Mouse (Mus musculus) intestine, embryonic 16.5 days (tissue): ENCODE results near the gene Lrriq1. TPM values are rescaled to one million over a fixed set of nuclear protein-coding genes. Genes with fewer than 3 reads are reported as not detected.

Experiments
- ATAC-seq: fragments of 200-750 bp; cut with Nextera tagmentation; 2 replicates; pipeline ENCODE4 v1.8.0; 2017; ENCODE audit warnings: moderate TSS enrichment, moderate library complexity
- H3K27ac ChIP-seq: fragments of 300-500 bp; sonication (generic); 2 replicates; pipeline ENCODE4 v1.5.1; 2014; ENCODE audit warnings: mild to moderate bottlenecking, low read length
- H3K27me3 ChIP-seq: fragments of 300-500 bp; sonication (generic); replicated peaks from 2 replicates; pipeline ENCODE4 v1.6.1; 2014; ENCODE audit warnings: low read length, control low read depth, mixed read lengths; ENCODE audit not compliant: control insufficient read depth, insufficient read depth
- H3K36me3 ChIP-seq: fragments of 300-500 bp; sonication (generic); 2 replicates; pipeline ENCODE4 v1.6.1; 2014; ENCODE audit warnings: low read length, control low read depth; ENCODE audit not compliant: control insufficient read depth, insufficient read depth
- H3K4me1 ChIP-seq: fragments of 300-500 bp; sonication (generic); 2 replicates; pipeline ENCODE4 v1.6.1; 2014; ENCODE audit warnings: low read length, control low read depth, mixed read lengths; ENCODE audit not compliant: control insufficient read depth, insufficient read depth
- H3K4me2 ChIP-seq: fragments of 300-500 bp; sonication (generic); 2 replicates; pipeline ENCODE4 v1.6.1; 2014; ENCODE audit warnings: low read depth, low read length, control low read depth
- H3K4me3 ChIP-seq: fragments of 300-500 bp; sonication (generic); 2 replicates; pipeline ENCODE4 v1.5.1; 2014; ENCODE audit warnings: mild to moderate bottlenecking, low read length
- H3K9ac ChIP-seq: fragments of 300-500 bp; sonication (generic); 2 replicates; pipeline ENCODE4 v1.6.1; 2014; ENCODE audit warnings: low read depth, low read length
- H3K9me3 ChIP-seq: fragments of 300-500 bp; sonication (generic); 2 replicates; pipeline ENCODE4 v1.6.1; 2016; ENCODE audit warnings: low read length, control low read depth; ENCODE audit not compliant: control insufficient read depth
- WGBS: fragments of 180-500 bp; shearing (Covaris S2); extraction: QIAGEN DNeasy Blood & Tissue Kit; methylation state at CpG from one replicate; pipeline ENCODE4 v1.1.7; 2014; 5-methylcytosine and 5-hydroxymethylcytosine counted together
- polyA plus RNA-seq: library from polyadenylated mRNA; unstranded; fragments of >200 nt; fragmentation: Nextera tagmentation; extraction: Ambion mirVana; gene quantifications from 2 replicates; pipeline ENCODE4 v1.2.1, GENCODE M21; 2015

Gene Lrriq1
- polyA plus RNA-seq, 1 experiment from 2014 or later = 0.61 TPM

DNA sequence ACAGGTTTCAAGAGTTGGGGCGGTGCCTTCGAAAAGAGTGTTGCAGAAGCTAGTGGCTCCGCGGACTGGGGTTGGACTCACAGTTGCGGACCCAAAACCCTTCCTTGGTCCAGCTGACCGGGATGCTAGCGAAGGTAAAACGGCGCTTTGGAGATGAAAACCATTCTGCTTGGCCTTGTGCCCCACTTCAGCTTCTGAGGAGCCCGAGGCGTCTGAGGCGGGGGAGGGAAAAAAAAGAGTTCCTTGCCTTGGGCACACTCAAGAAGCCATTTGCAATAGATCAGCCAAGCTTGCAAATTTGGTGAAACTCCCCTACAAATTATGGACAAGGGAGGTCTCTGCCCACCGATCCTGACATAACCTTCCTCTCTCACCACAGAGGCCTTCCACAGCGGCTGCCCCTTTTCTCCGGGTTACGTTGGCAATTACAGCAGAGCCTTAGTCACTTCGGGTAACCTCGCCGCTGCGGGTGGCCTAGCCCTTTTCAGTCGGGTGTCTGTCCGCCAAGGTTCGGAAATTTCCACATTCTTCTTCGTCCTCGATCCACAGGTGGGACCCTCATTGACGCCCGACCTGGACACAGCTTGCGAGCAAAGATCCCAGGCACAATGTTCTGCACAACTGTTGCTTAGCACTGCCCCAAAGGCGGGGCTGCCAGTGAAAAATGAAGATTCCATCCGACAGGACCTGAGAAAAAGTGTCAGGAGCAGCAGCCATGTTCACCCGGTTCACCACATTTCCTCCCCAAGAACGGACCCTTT is 206.2 kb downstream of the Lrriq1 start, which contains the start of gene Alx1:
Gene Alx1, minus strand, starts transcription at position 486 of the 761 bp plus-strand sequence.
- Histone ChIP-seq H3K4me3 (no peak within 1 kb of the TSS), H3K27me3 (peaks cover 62% of the 10 kb centered on the region), H3K4me2 (no peak within 1 kb of the TSS), H3K4me1 (peaks cover 9% of the 10 kb centered on the region; the same call in 1 of the 2 replicates), H3K27ac (no peak within 1 kb of the TSS), H3K9ac (no peak within 1 kb of the TSS), H3K36me3 (no peaks in the 10 kb centered on the region), H3K9me3 (no peaks in the 10 kb centered on the region)
- 3% methylated on average over 32 of the region's 32 CpGs for WGBS
- ATAC-seq = no peak

DNA sequence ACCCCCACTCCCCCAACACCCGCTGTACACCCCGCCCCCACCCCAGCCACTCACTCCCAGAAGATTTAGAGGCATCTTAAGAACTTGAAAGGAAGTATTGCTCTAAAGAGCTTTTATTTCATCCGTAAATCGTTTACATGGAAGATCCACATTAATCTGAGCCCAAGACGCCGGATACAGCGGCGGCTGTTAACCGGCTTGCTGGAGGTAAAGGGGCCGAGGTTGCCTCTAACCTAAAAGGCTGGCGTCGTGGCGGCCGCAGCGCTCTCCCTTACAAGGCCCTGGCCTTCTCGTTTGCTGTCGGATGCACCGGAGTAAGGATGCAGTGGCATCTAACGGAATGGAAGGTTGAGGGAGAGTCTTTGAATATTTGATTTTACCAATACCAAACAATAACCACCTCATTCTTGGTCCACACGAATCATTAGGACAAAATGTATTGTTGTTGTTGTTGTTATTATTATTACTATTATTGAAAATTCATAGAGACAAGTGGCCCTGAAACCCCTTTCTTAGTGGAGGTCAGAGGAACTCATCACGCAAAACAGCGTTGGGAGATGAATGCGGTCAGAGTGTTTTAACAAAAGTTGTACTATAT is 206.9 kb downstream of the Lrriq1 start:
- Histone ChIP-seq H3K36me3 (no peaks in the 10 kb centered on the region), H3K27me3 (peaks cover 58% of the 10 kb centered on the region), H3K27ac (no peak overlapping the region), H3K4me2 (no peak overlapping the region), H3K4me1 (peaks cover 9% of the 10 kb centered on the region; the same call in 1 of the 2 replicates), H3K4me3 (no peak overlapping the region), H3K9me3 (no peaks in the 10 kb centered on the region), H3K9ac (no peak overlapping the region)
- no peak for ATAC-seq
- whole genome bisulfite sequencing = 2% methylated on average over 23 of the region's 23 CpGs

DNA sequence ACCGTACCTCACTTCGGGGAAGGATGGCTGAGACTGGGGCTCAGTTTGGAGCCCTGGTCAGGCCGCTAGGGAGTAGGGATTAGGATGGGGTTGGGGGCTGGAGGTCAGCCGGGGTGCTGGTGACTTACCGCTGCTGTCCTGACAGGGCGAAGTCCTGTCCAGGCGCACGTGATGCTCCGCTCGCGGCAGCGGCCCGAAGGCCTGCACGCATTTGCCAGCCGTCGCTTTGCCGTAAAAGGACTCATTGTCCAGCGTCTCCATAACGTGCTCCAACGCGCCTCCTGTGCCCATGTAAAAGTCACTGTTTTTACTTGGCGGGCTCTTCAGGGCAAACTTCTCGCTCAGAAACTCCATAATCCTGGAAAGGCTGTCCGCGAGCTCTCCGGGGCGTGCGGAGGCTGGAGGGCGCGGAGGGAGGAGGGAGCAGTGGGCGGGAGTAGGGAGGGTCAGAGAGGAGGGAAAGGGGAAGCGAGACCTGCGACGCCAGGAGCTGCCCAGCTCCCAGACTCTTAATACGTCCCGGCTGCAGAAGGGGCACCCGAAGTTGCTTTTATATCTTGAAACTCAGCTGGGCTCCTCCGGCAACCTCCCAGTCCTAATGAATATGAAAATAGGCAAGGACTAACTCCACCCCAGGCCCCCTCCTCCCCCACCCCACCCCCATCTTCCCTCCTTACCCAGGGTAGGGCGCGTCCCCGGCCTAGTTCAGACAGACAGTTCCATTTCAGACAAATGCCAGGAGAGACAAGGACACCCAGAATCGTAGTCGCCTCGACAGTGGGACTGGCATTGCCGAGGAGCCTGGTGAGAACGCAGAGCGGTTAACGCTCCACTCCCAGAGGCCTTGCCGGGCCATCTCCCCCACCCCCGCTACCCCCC is 207.6 kb downstream of the Lrriq1 start:
- Histone ChIP-seq H3K27me3 (peaks cover 57% of the 10 kb centered on the region), H3K4me1 (peaks cover 9% of the 10 kb centered on the region; the same call in 1 of the 2 replicates), H3K27ac (no peak overlapping the region), H3K4me3 (peak overlapping the region; percentile 30), H3K36me3 (no peaks in the 10 kb centered on the region), H3K4me2 (peak overlapping the region; percentile 44), H3K9me3 (no peaks in the 10 kb centered on the region), H3K9ac (no peak overlapping the region)
- ATAC-seq = peak; percentile 85
- WGBS = under 1% methylated on average over 49 of the region's 50 CpGs

DNA sequence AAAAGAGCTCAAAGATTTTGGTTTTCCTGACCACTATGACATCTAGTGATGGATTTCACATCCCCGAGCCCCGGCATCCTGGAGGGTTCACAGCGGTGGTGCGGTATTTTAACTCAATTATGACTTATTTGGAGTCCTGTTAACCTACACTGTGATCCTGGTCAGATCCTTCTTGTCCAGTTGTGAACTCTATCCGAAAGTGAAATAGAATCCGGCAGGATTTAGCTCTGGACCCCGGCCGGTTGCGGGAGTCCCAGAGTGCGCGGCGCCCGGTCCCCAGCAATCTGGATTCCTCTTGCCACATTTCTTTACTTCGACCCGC is 208.2 kb downstream of the Lrriq1 start:
- WGBS = 1% methylated on average over 15 of the region's 15 CpGs
- Histone ChIP-seq H3K4me1 (peaks cover 9% of the 10 kb centered on the region; the same call in 1 of the 2 replicates), H3K4me2 (peak overlapping the region; percentile 44), H3K9ac (no peak overlapping the region), H3K4me3 (peak overlapping the region; percentile 30), H3K9me3 (no peaks in the 10 kb centered on the region), H3K27ac (no peak overlapping the region), H3K27me3 (peaks cover 52% of the 10 kb centered on the region), H3K36me3 (no peaks in the 10 kb centered on the region)
- no peak; the same call in 1 of the 2 replicates for ATAC-seq

DNA sequence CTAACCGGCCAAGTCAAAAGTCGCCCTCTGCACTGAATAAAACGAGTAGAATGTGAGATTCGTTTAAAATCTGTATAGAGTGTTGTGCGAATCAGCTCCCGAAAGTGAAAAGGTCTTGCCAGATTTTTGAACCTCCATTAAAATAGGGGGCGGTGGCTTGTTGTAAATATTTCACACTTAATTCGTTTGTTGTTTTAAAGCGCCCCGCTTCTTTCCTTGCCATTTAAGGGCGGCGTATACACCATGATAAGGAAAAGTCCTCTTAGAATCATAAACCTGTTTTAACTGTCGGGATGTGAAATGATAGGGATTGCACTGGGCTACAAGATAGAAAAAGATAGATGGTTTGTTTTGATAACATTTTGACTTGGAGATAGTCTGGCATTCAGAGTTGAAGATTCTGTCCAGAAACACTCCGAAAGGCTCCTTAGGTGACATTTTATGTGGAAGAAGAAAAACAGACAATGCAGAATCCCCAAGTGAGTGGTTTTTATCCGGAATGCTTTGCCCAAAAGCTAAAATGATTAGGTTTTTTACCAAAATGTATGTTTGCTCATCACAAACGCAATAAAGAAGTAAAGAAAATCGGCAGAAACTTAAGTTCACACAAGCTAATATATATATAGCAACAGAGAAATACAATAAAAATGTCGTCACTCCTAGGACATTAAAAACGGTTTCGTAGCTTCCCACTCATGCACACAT is 208.7 kb downstream of the Lrriq1 start:
- no peak for ATAC-seq
- Histone ChIP-seq H3K4me2 (no peak overlapping the region), H3K4me3 (no peak overlapping the region), H3K27me3 (peaks cover 50% of the 10 kb centered on the region), H3K9ac (no peak overlapping the region), H3K9me3 (no peaks in the 10 kb centered on the region), H3K27ac (no peak overlapping the region), H3K36me3 (no peaks in the 10 kb centered on the region), H3K4me1 (peaks cover 9% of the 10 kb centered on the region; the same call in 1 of the 2 replicates)
- 2% methylated on average over 20 of the region's 20 CpGs for WGBS

DNA sequence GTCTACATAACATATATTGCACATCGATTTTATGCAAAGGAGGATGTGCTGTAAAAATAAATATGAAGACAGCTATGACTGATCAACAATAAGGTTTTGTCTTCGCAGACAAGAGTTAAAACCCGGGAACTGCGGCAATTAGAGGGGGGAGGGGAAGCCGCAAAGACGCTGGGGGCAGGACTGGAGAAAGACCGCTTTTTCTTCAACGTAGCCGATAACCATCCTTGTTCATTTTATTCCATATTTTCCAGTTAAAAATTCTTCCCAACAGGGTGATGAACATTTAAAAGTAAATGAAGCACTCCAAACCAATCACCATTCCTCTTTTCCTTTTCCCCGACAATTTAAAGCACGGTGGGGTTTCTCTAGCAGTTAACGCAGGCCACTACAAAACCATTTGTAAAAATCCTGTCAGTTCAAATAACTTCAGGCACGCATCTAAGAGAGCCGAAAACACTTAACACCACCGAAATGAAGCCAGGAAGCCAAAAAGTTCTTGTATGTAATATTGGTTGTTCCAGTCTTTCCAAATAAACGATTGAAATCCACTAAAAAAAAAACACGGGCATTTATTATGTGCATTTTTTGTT is 209.4 kb downstream of the Lrriq1 start:
- H3K9me3 ChIP-seq = no peaks in the 10 kb centered on the region
- H3K4me2 ChIP-seq = no peak overlapping the region
- no peak for ATAC-seq
- peaks cover 9% of the 10 kb centered on the region; the same call in 1 of the 2 replicates for H3K4me1 ChIP-seq
- H3K9ac ChIP-seq = no peak overlapping the region
- H3K4me3 ChIP-seq = no peak overlapping the region
- H3K36me3 ChIP-seq = no peaks in the 10 kb centered on the region
- under 1% methylated on average over 17 of the region's 17 CpGs for WGBS
- no peak overlapping the region for H3K27ac ChIP-seq
- H3K27me3 ChIP-seq = peaks cover 46% of the 10 kb centered on the region

DNA sequence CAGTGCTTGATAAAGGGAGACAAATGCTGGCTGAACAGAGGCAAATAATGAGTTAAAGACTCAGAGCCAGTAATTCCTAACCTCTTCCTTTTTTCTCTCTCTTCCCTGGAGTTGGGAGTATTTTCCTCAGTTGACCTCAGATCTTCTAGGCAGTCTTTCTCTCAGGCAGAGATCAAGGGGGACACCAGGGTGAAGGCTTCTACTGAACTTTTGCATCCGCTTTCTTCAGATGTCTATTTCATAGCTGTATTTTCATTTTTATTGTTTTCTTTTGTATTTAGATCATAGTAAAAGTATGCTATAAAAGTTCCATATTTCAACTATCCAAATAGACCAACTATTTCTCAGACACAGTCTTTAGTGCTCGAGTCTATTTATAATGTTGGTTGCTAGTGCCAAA is 233.6 kb downstream of the Lrriq1 start:
- Histone ChIP-seq H3K27ac (no peak overlapping the region), H3K4me2 (no peak overlapping the region), H3K27me3 (no peaks in the 10 kb centered on the region), H3K36me3 (no peaks in the 10 kb centered on the region), H3K9me3 (no peaks in the 10 kb centered on the region), H3K4me3 (no peak overlapping the region), H3K9ac (no peak overlapping the region), H3K4me1 (no peaks in the 10 kb centered on the region)
- 73% methylated on average over 2 of the region's 2 CpGs for WGBS
- no peak for ATAC-seq

DNA sequence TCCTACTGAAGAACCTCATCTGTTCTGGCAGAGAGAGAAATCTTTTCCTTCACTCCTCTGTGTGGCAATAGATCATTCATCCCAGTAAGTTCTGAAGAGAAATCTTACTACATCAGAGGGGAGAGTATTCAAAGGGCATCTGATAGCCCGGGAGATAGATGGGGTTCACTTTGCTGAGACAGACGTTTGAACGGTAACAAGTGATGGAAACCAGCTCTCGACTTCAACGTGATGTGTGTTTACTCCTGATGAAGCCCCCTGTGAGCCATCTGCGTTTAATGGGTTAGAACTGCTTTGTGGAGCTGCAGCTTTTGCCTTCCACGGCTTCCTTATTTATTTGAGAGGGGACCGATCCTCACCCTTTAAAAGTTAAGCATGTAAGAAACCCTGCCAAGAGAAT is 235.2 kb downstream of the Lrriq1 start:
- Histone ChIP-seq H3K9ac (no peak overlapping the region), H3K9me3 (no peaks in the 10 kb centered on the region), H3K4me1 (no peaks in the 10 kb centered on the region), H3K27me3 (no peaks in the 10 kb centered on the region), H3K27ac (no peak overlapping the region), H3K4me3 (no peak overlapping the region), H3K36me3 (no peaks in the 10 kb centered on the region), H3K4me2 (no peak overlapping the region)
- 26% methylated on average over 8 of the region's 8 CpGs for WGBS
- ATAC-seq = no peak
